ENCODE assay signal across 13 mouse cellular contexts in genomic region chr11:119539944-119540343, GRCm38 (mm10). TPM values are rescaled to one million over a fixed set of nuclear protein-coding genes. Genes with fewer than 3 reads are reported as not detected.
A peak's percentile ranks its signal among the peaks of the same experiment; 100 is the strongest.
DNase-seq lines count a peak whose midpoint lies in the region.
"Had no signal": no experiment of that assay in that cellular context is flagged by ENCODE, and none has a peak within 500 bp of the region (broad histone marks: within the 10 kb centered on the region; RNA-seq: fewer than 3 reads in every experiment).

No protein-coding gene starts in this region.

- no peaks in the 10 kb centered on the region for H3K36me3 ChIP-seq in limb, embryonic 10.5 days
- H3K36me3 ChIP-seq: hindbrain, embryonic 15.5 days; liver, embryonic 12.5 days had no signal

- H3K9me3 ChIP-seq in limb, embryonic 10.5 days (replicated peaks): no peaks in the 10 kb centered on the region
- H3K9me3 ChIP-seq: hindbrain, embryonic 15.5 days; liver, embryonic 12.5 days had no signal

- H3K27me3 ChIP-seq in limb, embryonic 10.5 days (ENCODE audit: low read depth, poor library complexity, severe bottlenecking): peaks cover 63% of the 10 kb centered on the region
- H3K27me3 ChIP-seq: hindbrain, embryonic 15.5 days had no signal

- no peak overlapping the region for H3K4me3 ChIP-seq in limb, embryonic 10.5 days
- H3K4me3 ChIP-seq: heart, adult 2 months; hindbrain, embryonic 15.5 days; liver, embryonic 12.5 days had no signal

- no peak overlapping the region for H3K27ac ChIP-seq in limb, embryonic 10.5 days
- H3K27ac ChIP-seq: heart, adult 2 months; hindbrain, embryonic 15.5 days; liver, embryonic 12.5 days; macrophage had no signal

- no peaks in the 10 kb centered on the region for H3K4me1 ChIP-seq in limb, embryonic 10.5 days
- H3K4me1 ChIP-seq: liver, embryonic 12.5 days had no signal

- intact Hi-C loops in heart, postnatal 10 days (cut with DNase I): no loop called here

- 32% methylated on average over 14 of the region's 14 CpGs for WGBS in limb, embryonic 10.5 days

- DNase-seq in kidney, postnatal 4 days: peak; percentile 63 to 64
- no peak for DNase-seq in kidney, postnatal 10 days
- peak; percentile 39 for DNase-seq in NIH3T3 (ENCODE audit: low read depth)
- peak; percentile 83 for DNase-seq in cerebellum, adult 9-11 months
- DNase-seq in limb, embryonic 10.5 days (ENCODE audit: low spot score): peak; percentile 74
- no peak for DNase-seq in MN1 (ENCODE audit: low spot score)
- no peak for DNase-seq in retina, postnatal 1 day
- no peak for DNase-seq in heart, postnatal 10 days
- DNase-seq: heart, adult 2 months had no signal

RNA-seq across cellular contexts. Expression of gene Nptx1, which starts 7.6 kb away (rescaled TPM):
- 0.25 and 0.36 TPM in 2 replicates for polyA plus RNA-seq in limb, embryonic 10.5 days (2016; fragmentation: Nextera tagmentation; extraction: Ambion mirVana)
- total RNA-seq in heart, postnatal 10 days (2021): under 1 TPM; 0.55 to 0.64 TPM
- total RNA-seq: neutrophil, adult 5-6 weeks had no signal

RNA-seq across cellular contexts. Expression of gene Endov, which starts 48.8 kb away (rescaled TPM):
- 22.7 and 27.2 TPM in 2 replicates for polyA plus RNA-seq in limb, embryonic 10.5 days (2016; fragmentation: Nextera tagmentation; extraction: Ambion mirVana)
- 10 to 100 TPM; 13.8 to 18.6 TPM for total RNA-seq in heart, postnatal 10 days (2021)

Comparison
In these comparisons a context has a peak if more than half of its experiments do, and no peak if none do; other contexts are left out.
1. DNase-seq: peak in kidney, postnatal 4 days (2 of 2), NIH3T3 (single experiment), cerebellum, adult 9-11 months (single experiment) and limb, embryonic 10.5 days (single experiment); none in kidney, postnatal 10 days (single experiment), MN1 (single experiment), retina, postnatal 1 day (single experiment) and heart, postnatal 10 days (0 of 2).